Mouse (Mus musculus) lung, embryonic 16.5 days (tissue): ENCODE data around the gene Anapc4. TPM values are rescaled to one million over a fixed set of nuclear protein-coding genes. Genes with fewer than 3 reads are reported as not detected.
A peak's percentile ranks its signal among the peaks of the same experiment; 100 is the strongest.

Experiments
- ATAC-seq: fragments of 200-750 bp; cut with Nextera tagmentation; 2 replicates; pipeline ENCODE4 v1.8.0; 2017; ENCODE audit warnings: low read depth, mild to moderate bottlenecking, moderate library complexity
- H3K27ac ChIP-seq: fragments of 300-500 bp; sonication (generic); 2 replicates; pipeline ENCODE4 v1.5.1; 2014; ENCODE audit warnings: mild to moderate bottlenecking, control low read depth, low read length
- H3K27me3 ChIP-seq: fragments of 300-500 bp; sonication (generic); 2 replicates; pipeline ENCODE4 v1.6.1; 2014; ENCODE audit warnings: low read depth, low read length, mixed read lengths; ENCODE audit not compliant: control insufficient read depth, insufficient read depth
- H3K36me3 ChIP-seq: fragments of 300-500 bp; sonication (generic); 2 replicates; pipeline ENCODE4 v1.6.1; 2014; ENCODE audit warnings: low read length; ENCODE audit not compliant: control insufficient read depth, insufficient read depth
- H3K4me1 ChIP-seq: fragments of 300-500 bp; sonication (generic); replicated peaks from 2 replicates; pipeline ENCODE4 v1.6.1; 2014; ENCODE audit warnings: low read length, mixed read lengths; ENCODE audit not compliant: control insufficient read depth, insufficient read depth
- H3K4me2 ChIP-seq: fragments of 300-500 bp; sonication (generic); 2 replicates; pipeline ENCODE4 v1.6.1; 2014; ENCODE audit warnings: low read depth, low read length, control low read depth
- H3K4me3 ChIP-seq: fragments of 300-500 bp; sonication (generic); 2 replicates; pipeline ENCODE4 v1.5.1; 2014; ENCODE audit warnings: mild to moderate bottlenecking, low read length, control low read depth
- H3K9ac ChIP-seq: fragments of 300-500 bp; sonication (generic); 2 replicates; pipeline ENCODE4 v1.6.1; 2014; ENCODE audit warnings: low read length, control low read depth
- H3K9me3 ChIP-seq: fragments of 300-500 bp; sonication (generic); 2 replicates; pipeline ENCODE4 v1.6.1; 2016; ENCODE audit warnings: low read length; ENCODE audit not compliant: control insufficient read depth
- WGBS: fragments of 180-500 bp; shearing (Covaris S2); extraction: QIAGEN DNeasy Blood & Tissue Kit; methylation state at CpG from one replicate; pipeline ENCODE4 v1.1.7; 2014; 5-methylcytosine and 5-hydroxymethylcytosine counted together
- polyA plus RNA-seq: library from polyadenylated mRNA; unstranded; fragments of >200 nt; fragmentation: Nextera tagmentation; extraction: Ambion mirVana; gene quantifications from 2 replicates; pipeline ENCODE4 v1.2.1, GENCODE M21; 2015

Anapc4 gene
- polyA plus RNA-seq, 1 experiment from 2014 or later: 103 TPM

GRCm38 (mm10) chr5:52811056-52811455 is 22.8 kb upstream of the Anapc4 start:
- WGBS: 81% methylated on average over 14 of the region's 14 CpGs
- ATAC-seq: no peak
- Histone ChIP-seq H3K4me1 (no peaks in the 10 kb centered on the region), H3K27me3 (no peaks in the 10 kb centered on the region), H3K36me3 (peaks cover 11% of the 10 kb centered on the region), H3K9ac (no peak overlapping the region), H3K9me3 (no peaks in the 10 kb centered on the region), H3K27ac (no peak overlapping the region), H3K4me2 (no peak overlapping the region), H3K4me3 (no peak overlapping the region)

DNA sequence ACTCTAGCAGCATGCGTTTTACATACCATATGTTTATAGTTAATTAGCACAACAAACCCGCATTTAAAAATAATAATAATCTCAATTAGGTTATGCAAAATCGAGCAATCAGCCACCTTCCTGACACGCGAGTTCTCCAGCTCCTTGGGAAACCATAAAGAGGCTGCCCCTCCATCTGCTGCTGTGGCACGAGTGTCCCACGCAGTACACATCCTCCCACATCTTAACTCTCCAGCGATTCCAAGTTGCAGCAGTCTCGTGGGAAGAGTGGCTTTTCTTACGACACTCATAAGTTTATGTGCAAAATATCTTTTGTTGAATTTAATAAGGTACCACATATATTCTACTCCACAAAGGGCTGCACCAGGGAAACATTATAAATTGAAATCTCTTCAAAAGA is 21.4 kb upstream of the Anapc4 start:
- WGBS: 88% methylated on average over 10 of the region's 10 CpGs
- Histone ChIP-seq H3K36me3 (peaks cover 11% of the 10 kb centered on the region), H3K4me2 (no peak overlapping the region), H3K9me3 (no peaks in the 10 kb centered on the region), H3K4me3 (no peak overlapping the region), H3K27ac (no peak overlapping the region), H3K27me3 (no peaks in the 10 kb centered on the region), H3K9ac (no peak overlapping the region), H3K4me1 (no peaks in the 10 kb centered on the region)
- ATAC-seq: no peak

DNA sequence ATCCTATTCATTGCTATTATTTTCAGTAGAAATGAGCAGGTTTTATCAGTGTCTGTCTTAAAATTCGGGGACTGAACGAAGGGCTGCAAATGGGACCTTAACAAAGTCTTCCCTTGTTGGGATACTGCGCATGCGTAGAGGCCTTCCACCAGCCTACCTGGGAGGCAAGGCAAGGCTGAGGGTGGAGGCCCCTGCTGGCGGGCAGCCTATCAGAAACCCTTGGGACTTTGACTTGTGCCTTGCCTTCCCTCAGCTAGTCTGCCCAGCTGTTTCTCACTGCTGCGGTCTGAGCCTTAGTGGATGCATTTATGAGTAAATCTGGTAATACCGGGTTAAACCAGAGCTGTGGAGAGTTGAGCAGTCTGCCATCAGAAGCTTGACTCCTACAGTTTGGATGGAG is 20.5 kb upstream of the Anapc4 start:
- 91% methylated on average over 7 of the region's 7 CpGs for WGBS
- H3K9me3 ChIP-seq: no peaks in the 10 kb centered on the region
- H3K4me2 ChIP-seq: no peak overlapping the region
- H3K36me3 ChIP-seq: peaks cover 9% of the 10 kb centered on the region
- H3K4me3 ChIP-seq: no peak overlapping the region
- H3K9ac ChIP-seq: no peak overlapping the region
- H3K27ac ChIP-seq: no peak overlapping the region
- H3K27me3 ChIP-seq: no peaks in the 10 kb centered on the region
- no peaks in the 10 kb centered on the region for H3K4me1 ChIP-seq
- no peak for ATAC-seq

DNA sequence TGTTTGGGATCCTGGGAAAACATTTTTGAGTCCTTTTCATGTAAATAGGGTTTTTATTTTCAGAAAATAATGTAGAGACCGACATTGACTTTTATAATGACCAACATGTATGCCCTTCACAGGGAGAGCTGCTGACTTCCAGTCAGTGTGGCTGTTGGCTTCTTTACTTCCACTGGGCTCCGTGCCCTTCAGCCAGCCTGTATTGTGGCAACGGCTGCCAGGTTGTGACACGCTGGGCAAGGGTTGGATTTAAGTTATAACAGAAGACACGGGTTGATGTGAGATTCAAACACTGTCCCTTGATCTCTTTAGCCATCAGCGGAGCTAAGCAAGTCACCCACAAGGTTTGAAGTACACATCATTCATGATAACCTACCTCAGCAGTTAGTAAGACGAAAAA is 15.1 kb upstream of the Anapc4 start:
- Histone ChIP-seq H3K36me3 (peaks cover 11% of the 10 kb centered on the region), H3K27me3 (no peaks in the 10 kb centered on the region), H3K4me2 (no peak overlapping the region), H3K9ac (no peak overlapping the region), H3K4me1 (no peaks in the 10 kb centered on the region), H3K4me3 (no peak overlapping the region), H3K27ac (no peak overlapping the region), H3K9me3 (no peaks in the 10 kb centered on the region)
- no peak for ATAC-seq
- 88% methylated on average over 7 of the region's 7 CpGs for WGBS

- H3K27me3 ChIP-seq: no peaks in the 10 kb centered on the region
- H3K4me3 ChIP-seq: no peak overlapping the region
- no peak overlapping the region for H3K27ac ChIP-seq
- no peak overlapping the region for H3K9ac ChIP-seq
- 19% methylated on average over 3 of the region's 3 CpGs for WGBS
- H3K4me2 ChIP-seq: no peak overlapping the region
- no peaks in the 10 kb centered on the region for H3K9me3 ChIP-seq
- no peaks in the 10 kb centered on the region for H3K4me1 ChIP-seq
- no peak for ATAC-seq
- H3K36me3 ChIP-seq: peaks cover 16% of the 10 kb centered on the region
Observed at GRCm38 (mm10) chr5:52821691-52822090, 12.1 kb upstream of the Anapc4 start.

DNA sequence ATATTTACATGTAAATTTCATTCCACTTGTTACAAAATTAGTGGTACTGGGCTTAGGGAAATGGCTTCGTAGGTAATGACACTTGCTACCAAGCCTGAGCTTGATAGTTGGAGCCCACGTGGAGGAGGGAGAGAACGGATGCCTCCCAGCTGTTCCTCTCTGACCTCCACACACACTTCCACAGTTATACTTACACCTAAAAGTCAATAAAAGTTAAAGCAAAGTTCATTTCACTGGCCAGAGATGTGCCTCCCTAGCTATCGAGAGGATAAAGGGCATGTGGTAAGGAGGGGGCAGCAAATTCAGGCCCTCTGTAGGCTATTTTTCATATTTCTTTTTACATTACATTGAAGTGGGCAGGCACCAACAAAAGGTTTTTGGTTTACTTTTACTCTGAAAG is 5.9 kb upstream of the Anapc4 start:
- H3K4me2 ChIP-seq: no peak overlapping the region
- H3K27me3 ChIP-seq: no peaks in the 10 kb centered on the region
- peaks cover 6% of the 10 kb centered on the region; the same call in 1 of the 2 replicates for H3K36me3 ChIP-seq
- no peak overlapping the region for H3K4me3 ChIP-seq
- H3K9ac ChIP-seq: no peak overlapping the region
- no peak overlapping the region for H3K27ac ChIP-seq
- 54% methylated on average over 4 of the region's 4 CpGs for WGBS
- peaks cover 2% of the 10 kb centered on the region for H3K4me1 ChIP-seq
- no peaks in the 10 kb centered on the region for H3K9me3 ChIP-seq
- ATAC-seq: no peak

- Histone ChIP-seq H3K4me3 (no peak overlapping the region), H3K4me1 (peaks cover 14% of the 10 kb centered on the region), H3K9me3 (no peaks in the 10 kb centered on the region), H3K36me3 (peaks cover 8% of the 10 kb centered on the region; the same call in 1 of the 2 replicates), H3K27ac (peak overlapping the region; percentile 93), H3K27me3 (no peaks in the 10 kb centered on the region), H3K4me2 (peak overlapping the region; percentile 66), H3K9ac (peak overlapping the region; percentile 66)
- ATAC-seq: no peak
Observed at GRCm38 (mm10) chr5:52833005-52833404, 807 bp upstream of the Anapc4 start.

DNA sequence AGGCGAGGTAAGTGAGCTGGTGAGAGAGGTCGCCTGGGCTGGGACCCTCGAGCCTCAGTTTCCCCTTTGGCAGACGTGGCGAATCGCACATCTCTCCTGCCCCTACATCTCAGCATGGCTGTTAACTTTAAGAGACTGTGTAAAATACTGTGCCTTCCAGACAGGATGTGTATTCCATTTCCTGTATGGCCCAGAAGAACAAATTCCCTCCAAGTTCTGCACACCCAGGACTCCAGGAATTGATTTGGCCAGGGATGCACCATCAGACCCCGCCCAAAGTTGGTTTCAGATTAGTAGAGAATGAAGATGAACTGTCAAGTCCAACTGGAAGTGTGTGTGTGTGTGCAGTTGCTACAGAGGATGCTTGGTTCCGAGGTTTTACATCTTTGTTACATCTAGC is 574 bp downstream of the Anapc4 start:
- peak overlapping the region; percentile 87 for H3K4me3 ChIP-seq
- no peaks in the 10 kb centered on the region for H3K27me3 ChIP-seq
- peaks cover 9% of the 10 kb centered on the region; the same call in 1 of the 2 replicates for H3K36me3 ChIP-seq
- WGBS: 7% methylated on average over 8 of the region's 8 CpGs
- H3K27ac ChIP-seq: peak overlapping the region; percentile 92
- no peaks in the 10 kb centered on the region for H3K9me3 ChIP-seq
- H3K4me1 ChIP-seq: peaks cover 14% of the 10 kb centered on the region
- H3K4me2 ChIP-seq: peak overlapping the region; percentile 79
- peak; percentile 9; the same call in 1 of the 2 replicates for ATAC-seq
- peak overlapping the region; percentile 92 for H3K9ac ChIP-seq

DNA sequence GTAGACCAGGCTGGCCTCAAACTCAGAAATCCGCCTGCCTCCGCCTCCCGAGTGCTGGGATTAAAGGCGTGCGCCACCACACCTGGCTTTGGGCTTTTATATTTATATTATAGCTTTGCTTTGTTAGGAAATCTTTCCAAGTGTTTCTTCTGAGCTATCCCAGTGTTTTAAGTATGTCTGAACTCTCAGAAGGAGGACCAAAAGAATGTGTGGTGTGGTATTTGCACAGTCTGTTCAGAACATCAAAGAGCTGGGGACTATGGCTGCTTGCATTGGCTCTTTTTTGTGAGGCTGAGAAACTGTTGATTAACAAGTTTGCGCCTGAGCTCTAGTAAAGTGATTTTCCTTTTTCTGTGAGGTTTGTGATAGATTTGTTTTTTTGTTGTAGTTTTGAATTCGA is 10.5 kb downstream of the Anapc4 start:
- no peak overlapping the region for H3K4me3 ChIP-seq
- H3K36me3 ChIP-seq: peaks cover 38% of the 10 kb centered on the region
- 65% methylated on average over 7 of the region's 7 CpGs for WGBS
- ATAC-seq: peak; percentile 38; the same call in 1 of the 2 replicates
- no peaks in the 10 kb centered on the region for H3K9me3 ChIP-seq
- no peaks in the 10 kb centered on the region for H3K4me1 ChIP-seq
- H3K27me3 ChIP-seq: no peaks in the 10 kb centered on the region
- H3K9ac ChIP-seq: no peak overlapping the region
- no peak overlapping the region for H3K27ac ChIP-seq
- no peak overlapping the region for H3K4me2 ChIP-seq

DNA sequence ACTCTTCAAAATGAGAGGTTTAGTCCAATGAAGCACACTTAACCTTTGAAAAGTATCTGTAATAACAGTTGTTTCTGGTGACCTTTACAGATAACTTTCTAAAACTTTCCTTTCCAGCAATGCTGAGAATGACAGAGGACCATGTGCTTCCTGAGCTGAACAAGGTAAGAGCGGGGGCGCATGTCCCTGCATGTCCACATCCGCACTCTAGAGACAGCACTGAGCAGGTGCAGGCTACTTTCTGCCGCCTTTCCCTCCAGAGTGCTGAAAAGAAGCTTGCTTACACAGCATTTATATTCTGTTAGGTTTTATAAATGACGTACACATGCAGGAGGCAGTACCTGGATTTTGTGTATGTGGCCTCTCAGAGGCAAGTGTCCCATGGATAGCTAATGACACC is 21.9 kb downstream of the Anapc4 start:
- no peak overlapping the region for H3K9ac ChIP-seq
- H3K4me3 ChIP-seq: no peak overlapping the region
- H3K4me1 ChIP-seq: no peaks in the 10 kb centered on the region
- no peak for ATAC-seq
- H3K4me2 ChIP-seq: no peak overlapping the region
- no peak overlapping the region for H3K27ac ChIP-seq
- 93% methylated on average over 5 of the region's 5 CpGs for WGBS
- no peaks in the 10 kb centered on the region for H3K9me3 ChIP-seq
- no peaks in the 10 kb centered on the region for H3K27me3 ChIP-seq
- H3K36me3 ChIP-seq: peaks cover 36% of the 10 kb centered on the region
